Mouse (Mus musculus): ENCODE measurements at regions not wholly inside any gene's neighbourhood (a gene's known extent, or its start where the extent isn't known, plus 50 kb on each side); places are given as distances from the start of the nearest gene placed in this dataset.

DNA sequence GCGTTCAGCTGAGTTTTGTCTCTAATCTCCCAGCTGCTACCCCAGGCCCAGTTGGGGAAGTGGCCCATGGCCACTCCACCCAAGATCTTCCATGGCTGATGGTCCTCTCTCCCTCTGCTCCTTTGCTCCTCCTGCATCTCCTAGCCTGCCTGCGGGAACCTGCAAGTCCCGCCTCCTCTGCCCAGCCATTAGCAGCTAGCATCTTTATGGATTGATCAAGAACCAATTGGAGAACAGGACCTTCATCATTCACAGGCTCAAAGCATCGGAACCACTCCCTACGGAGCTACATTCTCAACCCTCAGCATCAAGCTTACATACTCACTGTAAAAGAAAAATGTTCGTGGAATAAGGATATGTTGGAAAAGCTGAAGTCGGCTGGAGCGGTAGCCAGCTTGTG, 52.5 kb upstream of the Arid2 start:
- no peaks in the 10 kb centered on the region for H3K9me3 ChIP-seq
- WGBS: 56% methylated on average over 8 of the region's 8 CpGs

More for the DNA sequence above, 52.5 kb upstream of the Arid2 start:
- Histone ChIP-seq H3K9ac (replicated peaks) (no peak overlapping the region), H3K36me3 (no peaks in the 10 kb centered on the region), H3K4me3 (no peak overlapping the region), H3K27ac (replicated peaks) (no peak overlapping the region), H3K4me1 (no peaks in the 10 kb centered on the region), H3K27me3 (no peaks in the 10 kb centered on the region), H3K4me2 (replicated peaks) (no peak overlapping the region)
- ATAC-seq (ENCODE audit: low FRiP score, low read depth): no peak

Measured in midbrain, embryonic 12.5 days (tissue).